Mouse (Mus musculus): ENCODE results near the gene Tnfrsf14.

GRCm38 (mm10) chr4:154935788-154936187 lies 7.4 kb upstream of the Tnfrsf14 start:
- TF ChIP-seq CTCF (IDR thresholded peaks at IDR 0.05; ENCODE audit: low read depth, low read length) (no peak), POLR2A (IDR thresholded peaks at IDR 0.05; ENCODE audit: borderline replicate concordance, low read depth, low read length) (no peak)

All from bone marrow macrophage, adult 2 months (primary cell).